Mouse (Mus musculus) myocyte (in vitro differentiated cells): ENCODE measurements around the gene Gpx3. TPM values are rescaled to one million over a fixed set of nuclear protein-coding genes. Genes with fewer than 3 reads are reported as not detected.

Experiments used
- H3K27me3 ChIP-seq: one replicate; pipeline ENCODE4 v1.6.1; 2011; ENCODE audit not compliant: control insufficient read depth, insufficient read depth, insufficient read length
- H3K36me3 ChIP-seq: one replicate; pipeline ENCODE4 v1.6.1; 2011; ENCODE audit not compliant: control insufficient read depth, insufficient read depth
- H3K4me2 ChIP-seq: one replicate; pipeline ENCODE4 v1.6.1; 2011; ENCODE audit warnings: low read depth, control low read depth
- H3K4me3 ChIP-seq: one replicate; pipeline ENCODE4 v1.5.1; 2011; ENCODE audit warnings: mild to moderate bottlenecking, control low read depth, moderate library complexity
- H3K79me2 ChIP-seq: one replicate; pipeline ENCODE4 v1.6.1; 2011; ENCODE audit not compliant: control insufficient read depth, insufficient read depth
- H3ac ChIP-seq: one replicate; pipeline ENCODE4 v1.6.1; 2011; ENCODE audit not compliant: control insufficient read depth, insufficient read length
- CEBPB ChIP-seq: IDR thresholded peaks from 2 replicates; pipeline ENCODE4 v1.6.1; 2011; ENCODE audit warnings: mild to moderate bottlenecking, moderate library complexity; ENCODE audit not compliant: poor library complexity, insufficient read depth, severe bottlenecking
- E2F4 ChIP-seq: IDR thresholded peaks from one replicate; pipeline ENCODE4 v1.6.1; 2011; ENCODE audit warnings: mild to moderate bottlenecking, control low read depth, moderate library complexity; ENCODE audit not compliant: insufficient read depth
- MAX ChIP-seq: IDR thresholded peaks from one replicate; pipeline ENCODE4 v1.6.1; 2011; ENCODE audit warnings: low read depth, mild to moderate bottlenecking, control low read depth
- MYOD1 ChIP-seq, 3 experiments: IDR thresholded peaks; one replicate each; pipeline ENCODE4 v1.6.1; 2011; ENCODE audit warnings: control low read depth in 2 of 3, low read depth in 2 of 3, mild to moderate bottlenecking in 2 of 3, moderate library complexity in 1 of 3; ENCODE audit not compliant: insufficient read length in 2 of 3, control insufficient read depth in 1 of 3
- MYOG ChIP-seq, 3 experiments: IDR thresholded peaks; one replicate each; pipeline ENCODE4 v1.6.1; 2011; ENCODE audit warnings: control low read depth in 2 of 3, low read depth in 2 of 3, mild to moderate bottlenecking in 2 of 3; ENCODE audit not compliant: insufficient read length in 2 of 3, control insufficient read depth in 1 of 3, insufficient read depth in 1 of 3
- POLR2A ChIP-seq: IDR thresholded peaks from one replicate; pipeline ENCODE4 v1.6.1; 2011; ENCODE audit warnings: low read depth, mild to moderate bottlenecking, control low read depth, moderate library complexity; ENCODE audit not compliant: insufficient read length
- POLR2AphosphoS2 ChIP-seq: IDR thresholded peaks from one replicate; pipeline ENCODE4 v1.6.1; 2011; ENCODE audit warnings: low read depth, control low read depth; ENCODE audit not compliant: insufficient read length
- REST ChIP-seq: IDR thresholded peaks from one replicate; pipeline ENCODE4 v1.6.1; 2011; ENCODE audit warnings: mild to moderate bottlenecking, control low read depth, moderate library complexity; ENCODE audit not compliant: insufficient read depth, insufficient read length
- SRF ChIP-seq: IDR thresholded peaks from one replicate; pipeline ENCODE4 v1.6.1; 2011; ENCODE audit warnings: low read depth; ENCODE audit not compliant: control insufficient read depth, insufficient read length
- TCF12 ChIP-seq: IDR thresholded peaks from one replicate; pipeline ENCODE4 v1.6.1; 2011; ENCODE audit warnings: mild to moderate bottlenecking, control low read depth; ENCODE audit not compliant: poor library complexity, insufficient read depth, severe bottlenecking
- TCF3 ChIP-seq: IDR thresholded peaks from one replicate; pipeline ENCODE4 v1.6.1; 2011; ENCODE audit warnings: low read depth, control low read depth; ENCODE audit not compliant: insufficient read length
- USF1 ChIP-seq: IDR thresholded peaks from one replicate; pipeline ENCODE4 v1.6.1; 2011; ENCODE audit warnings: low read depth, mild to moderate bottlenecking, control low read depth, moderate library complexity
- polyA plus RNA-seq: library from polyadenylated mRNA; unstranded; fragments of >200 nt; fragmentation: generic; extraction: Trizol; gene quantifications from one replicate; pipeline ENCODE4 v1.2.1, GENCODE M21; 2012; ENCODE audit warnings: missing spikeins

Gpx3 gene
- polyA plus RNA-seq, 1 experiment, result 9.4 TPM

GRCm38 (mm10) chr11:54917461-54917860 is 15.2 kb downstream of the Gpx3 start:
- no peak for TF ChIP-seq MYOD1 (IDR thresholded peaks at IDR 0.05; ENCODE audit: control insufficient read depth in 1 of 3, insufficient read length in 2 of 3, low read depth in 2 of 3)
- TF ChIP-seq TCF3, result no peak
- TF ChIP-seq REST, result no peak
- no peak for TF ChIP-seq POLR2AphosphoS2
- TF ChIP-seq POLR2A, result no peak
- no peak for TF ChIP-seq E2F4
- TF ChIP-seq CEBPB, result no peak
- TF ChIP-seq MAX, result no peak
- no peak for TF ChIP-seq USF1
- no peak for TF ChIP-seq MYOG (IDR thresholded peaks at IDR 0.05; ENCODE audit: control insufficient read depth in 1 of 3, insufficient read depth in 1 of 3, insufficient read length in 2 of 3, low read depth in 2 of 3)
- Histone ChIP-seq H3ac (no peak overlapping the region), H3K27me3 (no peaks in the 10 kb centered on the region), H3K4me2 (no peak overlapping the region), H3K4me3 (no peak overlapping the region), H3K36me3 (peaks cover 32% of the 10 kb centered on the region), H3K79me2 (no peaks in the 10 kb centered on the region)

GRCm38 (mm10) chr11:54918273-54918672 is 16.0 kb downstream of the Gpx3 start:
- Histone ChIP-seq H3ac (no peak overlapping the region), H3K79me2 (no peaks in the 10 kb centered on the region), H3K4me3 (no peak overlapping the region), H3K36me3 (peaks cover 35% of the 10 kb centered on the region), H3K4me2 (no peak overlapping the region), H3K27me3 (no peaks in the 10 kb centered on the region)
- TF ChIP-seq CEBPB, result no peak
- no peak for TF ChIP-seq MYOG (IDR thresholded peaks at IDR 0.05; ENCODE audit: control insufficient read depth in 1 of 3, insufficient read depth in 1 of 3, insufficient read length in 2 of 3, low read depth in 2 of 3)
- no peak for TF ChIP-seq REST
- TF ChIP-seq TCF12, result no peak
- TF ChIP-seq MAX, result no peak
- TF ChIP-seq SRF, result no peak
- TF ChIP-seq MYOD1 (IDR thresholded peaks at IDR 0.05; ENCODE audit: control insufficient read depth in 1 of 3, insufficient read length in 2 of 3, low read depth in 2 of 3), result no peak
- TF ChIP-seq E2F4, result no peak
- TF ChIP-seq TCF3, result no peak
- TF ChIP-seq POLR2AphosphoS2, result no peak
- no peak for TF ChIP-seq USF1
- TF ChIP-seq POLR2A, result no peak

GRCm38 (mm10) chr11:54920127-54920972 is 18.1 kb downstream of the Gpx3 start:
- TF ChIP-seq MAX (no peak), POLR2A (no peak), POLR2AphosphoS2 (no peak), SRF (no peak), CEBPB (no peak), E2F4 (no peak), MYOG (IDR thresholded peaks at IDR 0.05; ENCODE audit: control insufficient read depth in 1 of 3, insufficient read depth in 1 of 3, insufficient read length in 2 of 3, low read depth in 2 of 3) (no peak), MYOD1 (IDR thresholded peaks at IDR 0.05; ENCODE audit: control insufficient read depth in 1 of 3, insufficient read length in 2 of 3, low read depth in 2 of 3) (no peak), REST (no peak)
- H3K36me3 ChIP-seq, result peaks cover 26% of the 10 kb centered on the region
- H3ac ChIP-seq, result no peak overlapping the region
- H3K27me3 ChIP-seq, result no peaks in the 10 kb centered on the region
- H3K4me3 ChIP-seq, result no peak overlapping the region
- H3K4me2 ChIP-seq, result no peak overlapping the region
- H3K79me2 ChIP-seq, result no peaks in the 10 kb centered on the region

- peaks cover 27% of the 10 kb centered on the region for H3K36me3 ChIP-seq
- H3ac ChIP-seq, result no peak overlapping the region
Measured at GRCm38 (mm10) chr11:54920973-54921580, 18.8 kb downstream of the Gpx3 start.

More at GRCm38 (mm10) chr11:54920973-54921580, 18.8 kb downstream of the Gpx3 start:
- H3K79me2 ChIP-seq, result no peaks in the 10 kb centered on the region
- H3K27me3 ChIP-seq, result no peaks in the 10 kb centered on the region
- no peak overlapping the region for H3K4me2 ChIP-seq
- TF ChIP-seq MAX (no peak), TCF3 (no peak), USF1 (no peak), POLR2AphosphoS2 (no peak), CEBPB (no peak), E2F4 (no peak), SRF (no peak), POLR2A (no peak), MYOG (IDR thresholded peaks at IDR 0.05; ENCODE audit: control insufficient read depth in 1 of 3, insufficient read depth in 1 of 3, insufficient read length in 2 of 3, low read depth in 2 of 3) (no peak), MYOD1 (IDR thresholded peaks at IDR 0.05; ENCODE audit: control insufficient read depth in 1 of 3, insufficient read length in 2 of 3, low read depth in 2 of 3) (no peak), REST (no peak), TCF12 (no peak)
- no peak overlapping the region for H3K4me3 ChIP-seq
